ENCODE assay signal across 14 mouse cellular contexts in the genomic region with DNA sequence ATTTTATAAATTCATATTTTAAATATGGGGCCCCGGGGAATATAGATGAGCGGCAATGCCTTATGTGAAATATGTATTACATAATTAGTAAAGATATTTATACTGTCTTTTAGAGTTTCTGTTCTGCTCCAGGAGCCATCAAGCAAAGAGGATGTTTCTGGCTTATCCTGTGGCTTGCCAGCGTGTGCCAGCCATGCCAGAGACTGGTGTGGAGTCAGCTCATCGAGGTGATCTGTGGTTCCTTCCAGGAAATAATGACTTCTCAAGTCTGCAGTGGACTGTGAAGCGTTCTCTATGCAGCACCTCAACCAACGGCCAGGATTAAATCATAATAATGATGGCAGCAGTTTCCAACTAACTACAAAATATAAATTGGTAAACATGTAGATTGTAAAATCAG.
"Had no signal": no experiment of that assay in that cellular context is flagged by ENCODE, and none has a peak within 500 bp of the region (broad histone marks: within the 10 kb centered on the region; RNA-seq: fewer than 3 reads in every experiment).

No protein-coding gene starts in this region.

- H3K9me3 ChIP-seq: neural tube, embryonic 15.5 days; stomach, embryonic 15.5 days had no signal

- H3K36me3 ChIP-seq: neural tube, embryonic 15.5 days; stomach, embryonic 15.5 days had no signal

- H3K4me2 ChIP-seq: neural tube, embryonic 15.5 days; stomach, embryonic 15.5 days had no signal

- DNase-seq: right cerebral cortex, adult 18-20 months; right cerebral cortex, postnatal 14 days; right cerebral cortex, postnatal 25 days; right cerebral cortex, postnatal 4 days; spleen, adult 18-20 months; thymus, adult 18-20 months; thymus, adult 2 months; thymus, postnatal 14 days; thymus, postnatal 25 days; thymus, postnatal 36 days; thymus, postnatal 4 days had no signal

- H3K4me3 ChIP-seq: neural tube, embryonic 15.5 days; stomach, embryonic 15.5 days had no signal

- H3K27ac ChIP-seq: neural tube, embryonic 15.5 days; stomach, embryonic 15.5 days; stomach, postnatal 0 days had no signal

- H3K27me3 ChIP-seq: neural tube, embryonic 15.5 days; stomach, embryonic 15.5 days had no signal

- H3K4me1 ChIP-seq: stomach, embryonic 15.5 days had no signal

- H3K9ac ChIP-seq: neural tube, embryonic 15.5 days; stomach, embryonic 15.5 days had no signal
